Mouse (Mus musculus): Measurements from ENCODE around the gene Arid1b.

GRCm38 (mm10) chr17:5371032-5371431 lies 376.9 kb downstream of the Arid1b start:
- TF ChIP-seq CTCF (conservative IDR thresholded peaks at IDR 0.05; ENCODE audit: low read length) = no peak
- TF ChIP-seq POU5F1 (IDR thresholded peaks at IDR 0.05; ENCODE audit: borderline replicate concordance, low read length) = no peak

All from E14TG2a.4 (cell line).